Mouse (Mus musculus) CD4-positive naive resting alpha-beta T cell, adult 57 days (primary cell): Measurements from ENCODE around the gene Slc35b2. TPM values are rescaled to one million over a fixed set of nuclear protein-coding genes. Genes with fewer than 3 reads are reported as not detected.

Experiments
- total RNA-seq: library from RNA; stranded (reverse); gene quantifications from one replicate; pipeline ENCODE4 v1.2.4, GENCODE M21; 2023

Slc35b2 gene
- 21.3 TPM for total RNA-seq

GRCm38 (mm10) chr17:45563655-45564530 is at the start of gene Slc35b2:
TSS of gene Slc35b2 (plus strand) at chr17:45563874.

GRCm38 (mm10) chr17:45523263-45523662 is 40.4 kb upstream of the Slc35b2 start, which contains the start of gene Tcte1:
TSS of gene Tcte1 (plus strand) at chr17:45523434.

DNA sequence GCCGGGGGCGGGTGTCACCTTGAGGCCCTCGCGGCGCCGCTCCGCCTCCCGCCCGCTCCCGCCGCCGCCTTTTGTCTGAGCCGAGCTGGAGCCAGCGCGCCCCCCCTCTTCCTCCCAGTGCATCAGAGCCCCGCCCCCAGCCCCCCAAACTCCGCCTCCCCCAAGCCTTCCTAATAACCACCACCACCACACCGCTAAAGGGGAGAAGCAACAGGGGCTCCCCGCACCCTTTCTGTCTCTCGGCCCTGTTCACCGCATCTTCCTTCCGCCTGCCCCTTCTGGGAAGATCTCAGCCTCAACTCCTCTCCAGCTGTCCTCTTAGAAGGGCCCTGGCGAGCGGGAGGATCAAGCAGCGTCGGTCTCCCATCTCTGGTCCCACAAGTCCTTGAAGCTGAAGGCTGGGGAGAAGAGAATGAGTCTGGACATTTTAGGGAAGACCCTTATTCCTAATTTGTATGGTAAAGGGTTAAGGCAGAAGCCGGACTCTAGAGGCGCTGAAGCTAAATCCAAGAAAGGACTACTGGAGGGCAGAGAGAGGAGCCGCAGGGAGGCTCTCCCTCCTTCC is 14.0 kb upstream of the Slc35b2 start, which contains the start of gene Tmem151b:
Gene Tmem151b (minus strand): TSS at position 61 of the 565 bp plus-strand sequence.

DNA sequence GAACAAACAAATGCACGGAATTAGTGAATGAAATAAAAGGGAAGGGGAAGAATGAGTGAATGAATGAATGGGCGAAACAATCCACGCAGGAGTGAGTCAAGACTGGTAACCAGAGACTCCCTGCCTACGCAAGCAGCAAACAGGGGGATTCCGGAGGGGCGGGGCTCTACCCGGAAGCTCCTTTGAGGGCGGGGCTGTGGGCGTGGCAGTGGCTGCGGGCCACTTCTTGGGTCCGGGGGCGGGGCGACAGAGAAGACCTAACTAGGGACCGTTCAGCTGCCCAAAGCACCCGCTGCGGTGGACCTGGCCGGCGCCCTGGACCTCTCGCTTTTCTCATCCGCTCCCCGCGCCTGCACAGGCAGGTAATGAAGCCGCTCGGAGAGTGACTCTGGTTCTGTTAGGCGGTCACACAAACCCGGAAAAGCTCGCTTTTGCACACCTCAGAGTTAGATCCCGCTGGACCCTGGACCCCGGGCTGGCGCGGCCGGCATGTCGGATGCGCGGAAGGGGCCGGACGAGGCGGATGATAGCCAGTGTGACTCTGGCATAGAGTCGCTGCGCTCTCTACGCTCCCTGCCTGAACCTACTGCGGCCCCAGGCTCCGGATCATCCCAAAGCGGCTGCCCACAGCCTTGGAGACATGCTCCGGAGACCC is 8.1 kb upstream of the Slc35b2 start, which contains the start of gene Nfkbie:
Gene Nfkbie (plus strand): TSS at position 252 of the 655 bp plus-strand sequence.

DNA sequence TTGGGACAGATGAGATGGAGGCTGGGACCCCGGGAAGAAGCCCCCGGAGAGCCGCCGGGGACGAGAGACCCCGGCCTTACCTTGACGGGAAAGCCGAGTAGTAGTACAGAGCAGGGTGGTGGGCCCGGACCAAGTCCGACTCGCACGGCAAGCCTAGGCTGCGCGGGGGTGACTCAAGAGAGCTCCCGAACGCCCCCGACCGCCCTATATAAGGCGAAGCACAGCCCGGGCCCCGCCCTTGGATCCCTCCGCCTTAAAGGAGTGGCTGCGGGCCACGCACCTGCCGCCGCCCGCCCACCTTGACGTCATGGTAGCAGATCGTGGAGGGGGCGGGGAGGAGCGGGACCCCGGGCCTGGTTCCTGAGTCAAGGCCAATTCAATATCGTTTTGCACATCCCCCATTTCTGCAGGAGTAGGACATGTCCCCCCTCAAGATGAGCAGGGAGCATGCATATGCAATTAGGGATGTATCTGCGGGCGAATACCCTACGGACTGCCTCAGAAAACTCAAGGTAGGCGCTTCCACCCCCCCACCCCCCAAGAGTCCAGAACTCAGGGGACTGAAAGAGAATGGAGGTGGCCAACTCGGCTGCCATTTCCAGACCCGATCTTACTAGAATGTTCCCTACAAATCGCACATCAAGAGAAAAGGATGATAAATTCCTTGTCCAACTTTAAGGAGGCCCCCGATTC is 9.6 kb downstream of the Slc35b2 start, which contains the start of gene Hsp90ab1:
Gene Hsp90ab1 (minus strand): TSS at position 185 of the 693 bp plus-strand sequence.

GRCm38 (mm10) chr17:45599446-45600242 is 36.0 kb downstream of the Slc35b2 start, which contains the start of gene Slc29a1:
TSS of gene Slc29a1 (minus strand) at chr17:45599606.

GRCm38 (mm10) chr17:45601877-45602304 is 38.2 kb downstream of the Slc35b2 start, which contains the start of gene Mymx:
TSS of gene Mymx (minus strand) at chr17:45602102.

Other genes with a start within 250 kb of the Slc35b2 start
- 83.4 TPM for gene Cdc5l, start 130.1 kb upstream of the Slc35b2 start, total RNA-seq
- not detected for gene Spats1, start 88.5 kb upstream of the Slc35b2 start, total RNA-seq
- gene Aars2, start 57.0 kb upstream of the Slc35b2 start, total RNA-seq, result 17.9 TPM
- gene Tcte1, start 40.4 kb upstream of the Slc35b2 start, total RNA-seq, result not detected
- gene Tmem151b, start 14.2 kb upstream of the Slc35b2 start, total RNA-seq, result 0.12 TPM
- gene Nfkbie, start 8.2 kb upstream of the Slc35b2 start, total RNA-seq, result 36.3 TPM
- gene Hsp90ab1, start 9.4 kb downstream of the Slc35b2 start, total RNA-seq, result 1,076 TPM
- gene Slc29a1, start 35.7 kb downstream of the Slc35b2 start, total RNA-seq, result 25.8 TPM
- gene Mymx, start 38.2 kb downstream of the Slc35b2 start, total RNA-seq, result not detected
- not detected for gene Capn11, start 95.5 kb downstream of the Slc35b2 start, total RNA-seq
- 29.8 TPM for gene Mrpl14, start 122.4 kb downstream of the Slc35b2 start, total RNA-seq
- 42.4 TPM for gene Tmem63b, start 123.0 kb downstream of the Slc35b2 start, total RNA-seq
- gene 1600014C23Rik, start 170.0 kb downstream of the Slc35b2 start, total RNA-seq, result not detected